Comparison of ENCODE assay signal across 8 mouse cellular contexts in the genomic region with DNA sequence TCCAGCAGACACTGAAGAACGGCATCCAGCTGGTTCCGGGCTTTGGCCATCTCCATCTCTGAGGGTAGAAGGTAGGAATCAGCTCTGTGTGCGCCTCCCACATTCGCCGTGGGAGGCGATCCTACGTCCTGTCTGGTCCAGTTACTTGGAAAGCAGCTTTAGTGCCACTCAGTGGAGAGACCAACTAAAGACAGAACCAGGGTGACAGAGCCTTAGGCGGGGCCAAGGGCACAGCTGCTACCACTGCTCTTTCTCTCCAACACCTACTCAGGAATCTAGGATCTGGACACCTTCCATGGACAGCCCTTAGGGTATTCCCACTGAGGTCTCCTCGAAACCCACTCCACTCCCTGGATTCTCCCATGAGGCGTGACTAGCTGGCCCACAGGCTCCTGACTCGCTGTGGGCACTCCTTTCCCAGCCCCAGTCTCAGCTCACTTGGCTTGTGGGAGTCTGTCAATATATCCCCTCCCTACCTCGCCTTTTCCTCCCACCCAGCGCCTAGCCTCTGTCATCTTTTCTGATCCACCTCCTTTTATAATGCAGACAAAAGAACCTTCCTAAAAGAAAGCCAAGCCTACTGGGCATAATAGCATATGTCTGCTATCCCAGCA. TPM values are rescaled to one million over a fixed set of nuclear protein-coding genes. Genes with fewer than 3 reads are reported as not detected.
DNase-seq lines count a peak whose midpoint lies in the region; ATAC-seq and TF ChIP-seq lines count a peak whose summit lies in the region.

No protein-coding gene starts in this region.

- peaks cover 26% of the 10 kb centered on the region for H3K4me1 ChIP-seq in heart, embryonic 12.5 days (replicated peaks)
- peaks cover 16% of the 10 kb centered on the region for H3K4me1 ChIP-seq in heart, postnatal 0 days (ENCODE audit: control insufficient read depth, insufficient read depth)

- TF ChIP-seq EP300 in heart, postnatal 0 days (IDR thresholded peaks at IDR 0.05; ENCODE audit: low read depth), result no peak

- H3K27me3 ChIP-seq in heart, embryonic 12.5 days (replicated peaks), result no peaks in the 10 kb centered on the region
- H3K27me3 ChIP-seq in heart, postnatal 0 days (ENCODE audit: control insufficient read depth, insufficient read depth, low read length), result no peaks in the 10 kb centered on the region

- TF ChIP-seq CTCF in heart, postnatal 0 days (IDR thresholded peaks at IDR 0.05; ENCODE audit: low read depth), result no peak

- no peaks in the 10 kb centered on the region for H3K9me3 ChIP-seq in heart, embryonic 12.5 days (replicated peaks)
- no peaks in the 10 kb centered on the region for H3K9me3 ChIP-seq in heart, postnatal 0 days (replicated peaks; ENCODE audit: control insufficient read depth, low read length)

- DNase-seq in heart, adult 8-10 months (ENCODE audit: low spot score), result no peak
- peak; percentile 37 for DNase-seq in MN1 (ENCODE audit: low spot score)
- DNase-seq in heart, postnatal 0 days (ENCODE audit: low spot score), result peak; percentile 18
- no peak for DNase-seq in layer of hippocampus, postnatal 10 days (ENCODE audit: low spot score in 2 of 2)
- no peak for DNase-seq in c-Kit-positive CD71-positive TER-119-positive erythroid progenitor cells, embryonic 14.5 days (ENCODE audit: low spot score)
- DNase-seq in kidney, postnatal 36 days, result no peak

- ATAC-seq in heart, embryonic 12.5 days (ENCODE audit: insufficient number of reproducible peaks, low FRiP score), result no peak
- ATAC-seq in heart, postnatal 0 days (ENCODE audit: insufficient read depth, low read depth), result no peak

- peak overlapping the region; percentile 67 for H3K4me3 ChIP-seq in heart, embryonic 12.5 days
- no peak overlapping the region for H3K4me3 ChIP-seq in heart, postnatal 0 days (ENCODE audit: low read depth, low read length)
- H3K4me3 ChIP-seq in macrophage (ENCODE audit: inconsistent target), result peak overlapping the region; percentile 89; the same call in 1 of the 2 replicates

- peaks cover 37% of the 10 kb centered on the region for H3K36me3 ChIP-seq in heart, embryonic 12.5 days
- H3K36me3 ChIP-seq in heart, postnatal 0 days (replicated peaks; ENCODE audit: control insufficient read depth, insufficient read depth, low read length), result peaks cover 33% of the 10 kb centered on the region
- peaks cover 29% of the 10 kb centered on the region; the same call in 1 of the 2 replicates for H3K36me3 ChIP-seq in macrophage (ENCODE audit: inconsistent target)

- 87% methylated on average over 13 of the region's 13 CpGs for WGBS in heart, embryonic 12.5 days
- WGBS in heart, postnatal 0 days, result 79% methylated on average over 13 of the region's 13 CpGs
- WGBS in macrophage (ENCODE audit: missing documents), result 97% methylated on average over 13 of the region's 13 CpGs

- peaks cover 41% of the 10 kb centered on the region for H3K79me2 ChIP-seq in macrophage (ENCODE audit: inconsistent target)

- H3K4me2 ChIP-seq in heart, embryonic 12.5 days, result peak overlapping the region; percentile 95
- H3K4me2 ChIP-seq in heart, postnatal 0 days (ENCODE audit: low read depth, low read length), result peak overlapping the region; percentile 89; the same call in 1 of the 2 replicates

- H3K9ac ChIP-seq in heart, embryonic 12.5 days, result 0 out of 2 replicates have a peak overlapping the region, but pooled peaks have one; percentile 87
- H3K9ac ChIP-seq in heart, postnatal 0 days (replicated peaks; ENCODE audit: low read depth, low read length), result peak overlapping the region; percentile 72

- H3K27ac ChIP-seq in heart, embryonic 12.5 days (ENCODE audit: poor library complexity, severe bottlenecking), result no peak overlapping the region
- peak overlapping the region; percentile 44 for H3K27ac ChIP-seq in heart, postnatal 0 days (ENCODE audit: low read depth)
- H3K27ac ChIP-seq in macrophage, result no peak overlapping the region

RNA-seq across cellular contexts. Expression of gene Lin37, which starts 1.6 kb away (rescaled TPM):
- 31.1 and 34.8 TPM in 2 replicates for polyA plus RNA-seq in heart, embryonic 12.5 days (2016; fragmentation: Nextera tagmentation; extraction: Ambion mirVana)
- 10 to 100 TPM; 13.5 to 21.0 (median 14.6) TPM for total RNA-seq in heart, adult 8-10 months (2022)
- total RNA-seq in heart, postnatal 0 days (2014; rRNA removed; ENCODE audit: low replicate concordance), result 11.9 and 19.7 TPM in 2 replicates
- polyA plus RNA-seq in heart, postnatal 0 days (2015; fragmentation: Nextera tagmentation; extraction: Ambion mirVana), result 26.2 and 27.1 TPM in 2 replicates
- 10 to 100 TPM; 16.9 to 74.2 (median 45.0) TPM for total RNA-seq in macrophage (2018; cell fraction: chromatin; rRNA removed)
- total RNA-seq in macrophage (2018; cell fraction: cytosol; rRNA removed), result 10 to 100 TPM; 19.0 to 37.8 (median 30.4) TPM
- total RNA-seq in macrophage (2018; cell fraction: nucleus; rRNA removed), result 10 to 100 TPM; 13.5 to 58.3 (median 33.7) TPM
- 18.0 to 27.7 TPM (median 25.4 TPM) in 3 replicates for polyA plus RNA-seq in macrophage (2018)
- 10 to 100 TPM; 28.2 to 36.6 TPM for total RNA-seq in layer of hippocampus, postnatal 10 days (2021)

RNA-seq across cellular contexts. Expression of gene U2af1l4, which starts 5.1 kb away (rescaled TPM):
- polyA plus RNA-seq in heart, embryonic 12.5 days (2016; fragmentation: Nextera tagmentation; extraction: Ambion mirVana), result 82.4 and 88.8 TPM in 2 replicates
- total RNA-seq in heart, adult 8-10 months (2022), result 10 to 100 TPM; 62.1 to 70.3 (median 67.2) TPM
- total RNA-seq in heart, postnatal 0 days (2014; rRNA removed; ENCODE audit: low replicate concordance), result 36.9 and 41.9 TPM in 2 replicates
- 120 and 123 TPM in 2 replicates for polyA plus RNA-seq in heart, postnatal 0 days (2015; fragmentation: Nextera tagmentation; extraction: Ambion mirVana)
- 100 to 1,000 TPM in 6 of 26 experiments, 10 to 100 TPM in 20; 45.8 to 120 (median 81.3) TPM for total RNA-seq in macrophage (2018; cell fraction: chromatin; rRNA removed)
- total RNA-seq in macrophage (2018; cell fraction: cytosol; rRNA removed), result 10 to 100 TPM; 46.1 to 67.7 (median 54.9) TPM
- total RNA-seq in macrophage (2018; cell fraction: nucleus; rRNA removed), result 10 to 100 TPM; 21.8 to 77.0 (median 47.0) TPM
- 61.4 to 79.9 TPM (median 65.3 TPM) in 3 replicates for polyA plus RNA-seq in macrophage (2018)
- 10 to 100 TPM; 49.4 to 52.5 TPM for total RNA-seq in layer of hippocampus, postnatal 10 days (2021)

RNA-seq across cellular contexts. Expression of gene Gm49396, which starts 5.1 kb away (rescaled TPM):
- 10.5 and 10.6 TPM in 2 replicates for polyA plus RNA-seq in heart, embryonic 12.5 days (2016; fragmentation: Nextera tagmentation; extraction: Ambion mirVana)
- total RNA-seq in heart, adult 8-10 months (2022), result 1 to 10 TPM in 2 of 4 experiments, under 1 TPM in 2; 0.80 to 1.6 (median 1.2) TPM
- total RNA-seq in heart, postnatal 0 days (2014; rRNA removed; ENCODE audit: low replicate concordance), result 0.08 and 0.61 TPM in 2 replicates
- polyA plus RNA-seq in heart, postnatal 0 days (2015; fragmentation: Nextera tagmentation; extraction: Ambion mirVana), result 3.0 and 3.4 TPM in 2 replicates
- 10 to 100 TPM in 22 of 26 experiments, 1 to 10 TPM in 4; 7.0 to 24.7 (median 17.7) TPM for total RNA-seq in macrophage (2018; cell fraction: chromatin; rRNA removed)
- 1 to 10 TPM in 4 of 26 experiments, under 1 TPM in 22; 0.06 to 1.9 (median 0.31) TPM for total RNA-seq in macrophage (2018; cell fraction: cytosol; rRNA removed)
- 10 to 100 TPM in 21 of 26 experiments, 1 to 10 TPM in 5; 7.0 to 24.3 (median 15.4) TPM for total RNA-seq in macrophage (2018; cell fraction: nucleus; rRNA removed)
- polyA plus RNA-seq in macrophage (2018), result 0.69 to 3.4 TPM (median 0.84 TPM) in 3 replicates
- 1 to 10 TPM; 4.8 to 5.8 TPM for total RNA-seq in layer of hippocampus, postnatal 10 days (2021)

RNA-seq across cellular contexts. Expression of gene Psenen, which starts 5.4 kb away (rescaled TPM):
- 115 and 124 TPM in 2 replicates for polyA plus RNA-seq in heart, embryonic 12.5 days (2016; fragmentation: Nextera tagmentation; extraction: Ambion mirVana)
- 10 to 100 TPM; 82.2 to 90.7 (median 88.5) TPM for total RNA-seq in heart, adult 8-10 months (2022)
- total RNA-seq in heart, postnatal 0 days (2014; rRNA removed; ENCODE audit: low replicate concordance), result 106 and 130 TPM in 2 replicates
- polyA plus RNA-seq in heart, postnatal 0 days (2015; fragmentation: Nextera tagmentation; extraction: Ambion mirVana), result 130 and 133 TPM in 2 replicates
- 100 to 1,000 TPM in 3 of 26 experiments, 10 to 100 TPM in 20, 1 to 10 TPM in 3; 6.1 to 114 (median 40.7) TPM for total RNA-seq in macrophage (2018; cell fraction: chromatin; rRNA removed)
- 100 to 1,000 TPM; 191 to 255 (median 223) TPM for total RNA-seq in macrophage (2018; cell fraction: cytosol; rRNA removed)
- total RNA-seq in macrophage (2018; cell fraction: nucleus; rRNA removed), result 100 to 1,000 TPM in 13 of 26 experiments, 10 to 100 TPM in 13; 38.4 to 219 (median 109) TPM
- polyA plus RNA-seq in macrophage (2018), result 123 to 220 TPM (median 157 TPM) in 3 replicates
- 10 to 100 TPM; 79.4 to 87.1 TPM for total RNA-seq in layer of hippocampus, postnatal 10 days (2021)

RNA-seq across cellular contexts. Expression of gene Proser3, which starts 5.9 kb away (rescaled TPM):
- 9.3 and 12.7 TPM in 2 replicates for polyA plus RNA-seq in heart, embryonic 12.5 days (2016; fragmentation: Nextera tagmentation; extraction: Ambion mirVana)
- 1 to 10 TPM; 3.1 to 4.5 (median 3.9) TPM for total RNA-seq in heart, adult 8-10 months (2022)
- 6.5 and 7.1 TPM in 2 replicates for total RNA-seq in heart, postnatal 0 days (2014; rRNA removed; ENCODE audit: low replicate concordance)
- 2.5 and 3.2 TPM in 2 replicates for polyA plus RNA-seq in heart, postnatal 0 days (2015; fragmentation: Nextera tagmentation; extraction: Ambion mirVana)
- 10 to 100 TPM in 8 of 26 experiments, 1 to 10 TPM in 16, under 1 TPM in 2; 0.94 to 57.2 (median 8.2) TPM for total RNA-seq in macrophage (2018; cell fraction: chromatin; rRNA removed)
- 1 to 10 TPM in 23 of 26 experiments, under 1 TPM in 3; 0.38 to 3.6 (median 2.3) TPM for total RNA-seq in macrophage (2018; cell fraction: cytosol; rRNA removed)
- 10 to 100 TPM in 5 of 26 experiments, 1 to 10 TPM in 21; 1.0 to 20.2 (median 6.1) TPM for total RNA-seq in macrophage (2018; cell fraction: nucleus; rRNA removed)
- polyA plus RNA-seq in macrophage (2018), result 1.8 to 5.6 TPM (median 2.0 TPM) in 3 replicates
- 1 to 10 TPM; 3.4 to 4.4 TPM for total RNA-seq in layer of hippocampus, postnatal 10 days (2021)

Comparison
In these comparisons a context has a peak if more than half of its experiments do, and no peak if none do; other contexts are left out.
1. DNase-seq: peak in MN1 (single experiment) and heart, postnatal 0 days (single experiment); none in heart, adult 8-10 months (single experiment), layer of hippocampus, postnatal 10 days (0 of 2), c-Kit-positive CD71-positive TER-119-positive erythroid progenitor cells, embryonic 14.5 days (single experiment) and kidney, postnatal 36 days (0 of 2).